Mouse (Mus musculus) MEL (cell line): Measurements from ENCODE around the gene Ubl5. TPM values are rescaled to one million over a fixed set of nuclear protein-coding genes. Genes with fewer than 3 reads are reported as not detected.

Source experiments
- DNase-seq: peaks from one replicate; pipeline ENCODE4 v3.0.0; 2011; ENCODE audit warnings: low read depth, low spot score
- H3K27ac ChIP-seq: 2 replicates; pipeline ENCODE4 v1.5.1; 2012; ENCODE audit warnings: low read depth, mild to moderate bottlenecking, control low read depth, low read length, moderate library complexity; ENCODE audit not compliant: control insufficient read depth
- H3K27me3 ChIP-seq, 2 experiments: fragments of 150-350 bp in 1 of 2; sonication (generic) in 1 of 2; 2 replicates each; pipeline ENCODE4 v1.6.1; 2012; ENCODE audit warnings: low read length in 2 of 2, mild to moderate bottlenecking in 2 of 2, improper control_type of control experiment in 1 of 2, moderate library complexity in 1 of 2; ENCODE audit not compliant: insufficient read depth in 2 of 2, control insufficient read depth in 1 of 2
- H3K36me3 ChIP-seq, 2 experiments: 2 replicates each; pipeline ENCODE4 v1.6.1; 2012 to 2014; ENCODE audit warnings: low read length in 2 of 2, improper control_type of control experiment in 1 of 2, inconsistent platforms in 1 of 2, mild to moderate bottlenecking in 1 of 2; ENCODE audit not compliant: insufficient read depth in 2 of 2, control insufficient read depth in 1 of 2
- H3K4me1 ChIP-seq, 2 experiments: fragments of 150-350 bp in 1 of 2; sonication (generic) in 1 of 2; 2 replicates each; pipeline ENCODE4 v1.6.1; 2012; ENCODE audit warnings: low read length in 2 of 2, improper control_type of control experiment in 1 of 2, mild to moderate bottlenecking in 1 of 2; ENCODE audit not compliant: insufficient read depth in 2 of 2, control insufficient read depth in 1 of 2
- H3K4me3 ChIP-seq, 2 experiments: fragments of 150-350 bp in 1 of 2; sonication (generic) in 1 of 2; 2 replicates each; pipeline ENCODE4 v1.5.1; 2012; ENCODE audit warnings: low read depth in 2 of 2, low read length in 2 of 2, mild to moderate bottlenecking in 2 of 2, moderate library complexity in 2 of 2, control low read depth in 1 of 2, improper control_type of control experiment in 1 of 2; ENCODE audit not compliant: control insufficient read depth in 1 of 2, insufficient read depth in 1 of 2
- H3K79me2 ChIP-seq: 2 replicates; pipeline ENCODE4 v1.6.1; 2012; ENCODE audit warnings: mild to moderate bottlenecking, low read length, moderate library complexity; ENCODE audit not compliant: control insufficient read depth, poor library complexity, insufficient read depth
- H3K9ac ChIP-seq: 2 replicates; pipeline ENCODE4 v1.6.1; 2012; ENCODE audit warnings: low read depth, mild to moderate bottlenecking, control low read depth, low read length, moderate library complexity; ENCODE audit not compliant: control insufficient read depth, poor library complexity, severe bottlenecking
- H3K9me3 ChIP-seq: fragments of 150-350 bp; sonication (generic); replicated peaks from 2 replicates; pipeline ENCODE4 v1.6.1; 2012; ENCODE audit warnings: mild to moderate bottlenecking, low read length, improper control_type of control experiment, moderate library complexity; ENCODE audit not compliant: insufficient read depth
- BHLHE40 ChIP-seq: IDR thresholded peaks from 2 replicates; pipeline ENCODE4 v1.6.1; 2012; ENCODE audit warnings: low read depth, mild to moderate bottlenecking, inconsistent platforms, low read length, improper control_type of control experiment, borderline replicate concordance
- CHD1 ChIP-seq: IDR thresholded peaks from 2 replicates; pipeline ENCODE4 v1.6.1; 2012; ENCODE audit warnings: low read depth, mild to moderate bottlenecking, inconsistent platforms, low read length, improper control_type of control experiment
- CTCF ChIP-seq, 3 experiments: IDR thresholded peaks in 2 of 3; conservative IDR thresholded peaks in 1 of 3; 2 replicates each; pipeline ENCODE4 v1.5.1; 2011 to 2012; ENCODE audit warnings: low read length in 3 of 3, low read depth in 2 of 3, mild to moderate bottlenecking in 2 of 3, improper control_type of control experiment in 1 of 3, inconsistent platforms in 1 of 3, mixed read lengths in 1 of 3, moderate library complexity in 1 of 3; ENCODE audit not compliant: control insufficient read depth in 1 of 3, insufficient read depth in 1 of 3, poor library complexity in 1 of 3, severe bottlenecking in 1 of 3
- E2F4 ChIP-seq: IDR thresholded peaks from 2 replicates; pipeline ENCODE4 v1.6.1; 2011; ENCODE audit warnings: low read depth, low read length, improper control_type of control experiment, borderline replicate concordance
- ELF1 ChIP-seq: IDR thresholded peaks from 2 replicates; pipeline ENCODE4 v1.6.1; 2014; ENCODE audit warnings: low read depth, mild to moderate bottlenecking, inconsistent platforms, low read length, improper control_type of control experiment, moderate library complexity
- EP300 ChIP-seq, 2 experiments: IDR thresholded peaks; 2 replicates each; pipeline ENCODE4 v1.6.1; 2011; ENCODE audit warnings: improper control_type of control experiment in 2 of 2, low read length in 2 of 2, low read depth in 1 of 2, mild to moderate bottlenecking in 1 of 2
- GABPA ChIP-seq: IDR thresholded peaks from 2 replicates; pipeline ENCODE4 v1.6.1; 2012; ENCODE audit warnings: low read depth, mild to moderate bottlenecking, inconsistent platforms, low read length, improper control_type of control experiment, moderate library complexity
- GATA1 ChIP-seq: IDR thresholded peaks from 2 replicates; pipeline ENCODE4 v1.6.1; 2011; ENCODE audit warnings: low read depth, low read length, improper control_type of control experiment
- HCFC1 ChIP-seq: IDR thresholded peaks from 2 replicates; pipeline ENCODE4 v1.6.1; 2012; ENCODE audit warnings: low read depth, mild to moderate bottlenecking, inconsistent platforms, low read length, improper control_type of control experiment, moderate library complexity
- KAT2A ChIP-seq: conservative IDR thresholded peaks from 2 replicates; pipeline ENCODE4 v1.6.1; 2012; ENCODE audit warnings: low read depth, low read length, improper control_type of control experiment, inconsistent platforms
- MAFK ChIP-seq: IDR thresholded peaks from 2 replicates; pipeline ENCODE4 v1.6.1; 2011; ENCODE audit warnings: low read depth, mild to moderate bottlenecking, low read length, improper control_type of control experiment, borderline replicate concordance
- MAZ ChIP-seq: IDR thresholded peaks from 2 replicates; pipeline ENCODE4 v1.6.1; 2012; ENCODE audit warnings: low read depth, mild to moderate bottlenecking, inconsistent platforms, low read length, improper control_type of control experiment
- MXI1 ChIP-seq: IDR thresholded peaks from 2 replicates; pipeline ENCODE4 v1.6.1; 2011; ENCODE audit warnings: mild to moderate bottlenecking, low read depth, low read length, improper control_type of control experiment
- MYB ChIP-seq: IDR thresholded peaks from 2 replicates; pipeline ENCODE4 v1.6.1; 2011; ENCODE audit warnings: mild to moderate bottlenecking, low read depth, low read length, improper control_type of control experiment
- MYC ChIP-seq: IDR thresholded peaks from 2 replicates; pipeline ENCODE4 v1.6.1; 2011; ENCODE audit warnings: low read depth, mild to moderate bottlenecking, low read length, improper control_type of control experiment, moderate library complexity
- NELFE ChIP-seq: IDR thresholded peaks from 2 replicates; pipeline ENCODE4 v1.6.1; 2011; ENCODE audit warnings: low read depth, low read length, improper control_type of control experiment
- NRF1 ChIP-seq: IDR thresholded peaks from 2 replicates; pipeline ENCODE4 v1.6.1; 2014; ENCODE audit warnings: low read depth, mild to moderate bottlenecking, inconsistent platforms, low read length, improper control_type of control experiment, moderate library complexity; ENCODE audit not compliant: poor library complexity, insufficient read depth, severe bottlenecking
- POLR2A ChIP-seq, 2 experiments: IDR thresholded peaks; 2 replicates each; pipeline ENCODE4 v1.6.1; 2011 to 2012; ENCODE audit warnings: low read length in 2 of 2, mild to moderate bottlenecking in 2 of 2, control low read depth in 1 of 2, improper control_type of control experiment in 1 of 2, low read depth in 1 of 2, moderate library complexity in 1 of 2; ENCODE audit not compliant: control insufficient read depth in 1 of 2, insufficient read depth in 1 of 2, poor library complexity in 1 of 2
- POLR2AphosphoS2 ChIP-seq: IDR thresholded peaks from 2 replicates; pipeline ENCODE4 v1.6.1; 2011; ENCODE audit warnings: low read length, improper control_type of control experiment
- POLR2AphosphoS5 ChIP-seq: IDR thresholded peaks from 2 replicates; pipeline ENCODE4 v1.6.1; 2012; ENCODE audit warnings: low read depth, borderline replicate concordance, mild to moderate bottlenecking, inconsistent platforms, low read length, moderate library complexity, mixed read lengths
- RAD21 ChIP-seq: IDR thresholded peaks from 2 replicates; pipeline ENCODE4 v1.6.1; 2011; ENCODE audit warnings: mild to moderate bottlenecking, low read depth, low read length, improper control_type of control experiment
- RCOR1 ChIP-seq: IDR thresholded peaks from 2 replicates; pipeline ENCODE4 v1.6.1; 2012; ENCODE audit warnings: low read depth, mild to moderate bottlenecking, inconsistent platforms, low read length, improper control_type of control experiment
- SIN3A ChIP-seq: IDR thresholded peaks from 2 replicates; pipeline ENCODE4 v1.6.1; 2012; ENCODE audit warnings: low read length, improper control_type of control experiment, inconsistent platforms
- SMC3 ChIP-seq: IDR thresholded peaks from 2 replicates; pipeline ENCODE4 v1.6.1; 2011; ENCODE audit warnings: low read depth, low read length, improper control_type of control experiment
- TBP ChIP-seq: IDR thresholded peaks from 2 replicates; pipeline ENCODE4 v1.8.0; 2011; ENCODE audit warnings: low read depth, low read length, improper control_type of control experiment
- TCF12 ChIP-seq: IDR thresholded peaks from 2 replicates; pipeline ENCODE4 v1.6.1; 2014; ENCODE audit warnings: low read depth, mild to moderate bottlenecking, inconsistent platforms, low read length, improper control_type of control experiment, moderate library complexity
- UBTF ChIP-seq: IDR thresholded peaks from 2 replicates; pipeline ENCODE4 v1.6.1; 2012; ENCODE audit warnings: low read depth, mild to moderate bottlenecking, inconsistent platforms, low read length, improper control_type of control experiment, moderate library complexity, borderline replicate concordance; ENCODE audit not compliant: insufficient read depth
- ZC3H11A ChIP-seq: IDR thresholded peaks from 2 replicates; pipeline ENCODE4 v1.6.1; 2012; ENCODE audit warnings: low read depth, mild to moderate bottlenecking, inconsistent platforms, low read length, improper control_type of control experiment
- ZKSCAN1 ChIP-seq: IDR thresholded peaks from 2 replicates; pipeline ENCODE4 v1.6.1; 2012; ENCODE audit warnings: low read depth, mild to moderate bottlenecking, inconsistent platforms, low read length, improper control_type of control experiment, moderate library complexity
- ZMIZ1 ChIP-seq: IDR thresholded peaks from 2 replicates; pipeline ENCODE4 v1.6.1; 2012; ENCODE audit warnings: low read depth, mild to moderate bottlenecking, inconsistent platforms, low read length, improper control_type of control experiment, moderate library complexity
- ZNF384 ChIP-seq: IDR thresholded peaks from 2 replicates; pipeline ENCODE4 v1.6.1; 2012; ENCODE audit warnings: low read depth, mild to moderate bottlenecking, inconsistent platforms, low read length, improper control_type of control experiment
- polyA plus RNA-seq, 2 experiments: library from polyadenylated mRNA; stranded (reverse) in 1 of 2; unstranded in 1 of 2; fragments of >175 nt in 1 of 2; fragments of >200 nt in 1 of 2; gene quantifications; 2 replicates each; pipeline versions ENCODE4 v1.2.1 to v1.2.4; 2012; ENCODE audit warnings: low replicate concordance in 2 of 2, low read depth in 1 of 2; ENCODE audit not compliant: insufficient read length in 2 of 2, insufficient read depth in 1 of 2, missing spikeins in 1 of 2
- total RNA-seq: library from RNA; depleted of rRNA; stranded (reverse); fragments of 300-350 nt; gene quantifications from 2 replicates; pipeline ENCODE4 v1.2.3, GENCODE M21; 2012

The Ubl5 gene
- total and polyA plus RNA-seq, 3 experiments: 850 to 1,103 TPM; not detected in 1

DNA sequence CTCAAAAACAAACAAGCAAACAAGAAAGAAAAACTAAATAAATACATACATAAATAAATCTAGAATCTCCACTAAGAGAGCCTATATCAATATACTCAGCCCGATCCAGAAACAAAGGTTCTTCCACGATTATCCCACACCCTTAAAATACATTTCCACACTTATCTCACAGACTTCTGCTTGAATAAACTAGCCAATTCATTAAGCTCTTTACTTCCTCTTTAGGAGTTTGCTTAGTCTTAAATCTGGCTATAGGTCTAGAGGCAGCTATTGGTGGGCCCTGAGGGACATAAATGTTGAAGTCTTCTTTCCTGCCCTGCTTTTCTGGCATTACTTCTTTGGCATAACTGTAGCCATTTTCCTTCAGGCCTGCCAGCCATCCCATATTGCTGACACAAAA lies 11.3 kb upstream of the Ubl5 start:
- Histone ChIP-seq H3K27ac (no peak overlapping the region), H3K4me1 (peaks cover 3 to 12% of the 10 kb centered on the region in 2 experiments; a peak in 3 of 4 replicates), H3K4me3 (no peak overlapping the region), H3K9me3 (no peaks in the 10 kb centered on the region), H3K79me2 (no peaks in the 10 kb centered on the region), H3K9ac (no peak overlapping the region), H3K27me3 (no peaks in the 10 kb centered on the region), H3K36me3 (peaks cover 0 to 15% of the 10 kb centered on the region in 2 experiments; a peak in 2 of 4 replicates)
- TF ChIP-seq NELFE: no peak
- TF ChIP-seq E2F4: no peak
- TF ChIP-seq CHD1: no peak
- 0 out of 2 replicates have a peak, but pooled peaks have one; percentile 30 for TF ChIP-seq HCFC1
- TF ChIP-seq ZNF384: no peak
- TF ChIP-seq KAT2A: no peak
- TF ChIP-seq MYB: no peak
- no peak for TF ChIP-seq POLR2AphosphoS2
- no peak; the same call in 1 of the 2 replicates for TF ChIP-seq MAFK
- no peak for TF ChIP-seq POLR2A (IDR thresholded peaks at IDR 0.05; ENCODE audit: control insufficient read depth in 1 of 2, insufficient read depth in 1 of 2, low read depth in 1 of 2, low read length in 2 of 2, poor library complexity in 1 of 2)
- TF ChIP-seq BHLHE40: no peak
- no peak for TF ChIP-seq GABPA
- no peak for TF ChIP-seq TCF12
- peak; percentile 64 for TF ChIP-seq RCOR1
- TF ChIP-seq POLR2AphosphoS5: no peak
- TF ChIP-seq EP300 (IDR thresholded peaks at IDR 0.05; ENCODE audit: low read depth in 1 of 2, low read length in 2 of 2): peak in 1 of 2 experiments; percentile 68; a peak in 2 of 4 replicates
- no peak for TF ChIP-seq RAD21
- no peak for TF ChIP-seq TBP
- TF ChIP-seq ELF1: no peak
- no peak for TF ChIP-seq CTCF (IDR thresholded peaks at IDR 0.05 in 2 of 3, conservative IDR thresholded peaks at IDR 0.05 in 1 of 3; ENCODE audit: control insufficient read depth in 1 of 3, insufficient read depth in 1 of 3, low read depth in 2 of 3, low read length in 3 of 3, poor library complexity in 1 of 3, severe bottlenecking in 1 of 3)
- no peak for TF ChIP-seq ZMIZ1
- 0 out of 2 replicates have a peak, but pooled peaks have one; percentile 13 for TF ChIP-seq SIN3A
- no peak for TF ChIP-seq ZC3H11A
- no peak for TF ChIP-seq MXI1
- peak; percentile 22; the same call in 1 of the 2 replicates for TF ChIP-seq SMC3
- TF ChIP-seq GATA1: peak; percentile 80
- TF ChIP-seq UBTF: no peak
- TF ChIP-seq MAZ: no peak
- TF ChIP-seq ZKSCAN1: no peak
- no peak for TF ChIP-seq NRF1
- no peak for TF ChIP-seq MYC
- peak; percentile 85 for DNase-seq
